Mouse (Mus musculus) heart, embryonic 10.5 days (tissue): ENCODE measurements around the gene Zfp985. TPM values are rescaled to one million over a fixed set of nuclear protein-coding genes. Genes with fewer than 3 reads are reported as not detected.
"Not testable (repeated sequence)": the region's sequence is repeated elsewhere in the genome, so short reads cannot be mapped to it uniquely, and the experiment has no call there.

Experiments
- DNase-seq: peaks from one replicate; pipeline ENCODE4 v3.0.0-alpha.2; 2017; ENCODE audit warnings: low spot score
- H3K27ac ChIP-seq: fragments of 300-500 bp; sonication (generic); 2 replicates; pipeline ENCODE4 v1.5.1; 2016; ENCODE audit warnings: mild to moderate bottlenecking
- H3K27me3 ChIP-seq: fragments of 300-500 bp; sonication (generic); 2 replicates; pipeline ENCODE4 v1.6.1; 2016; ENCODE audit warnings: mild to moderate bottlenecking; ENCODE audit not compliant: poor library complexity, insufficient read depth, severe bottlenecking
- H3K36me3 ChIP-seq: fragments of 300-500 bp; sonication (generic); 2 replicates; pipeline ENCODE4 v1.6.1; 2016; ENCODE audit warnings: mild to moderate bottlenecking, moderate library complexity
- H3K4me1 ChIP-seq: fragments of 300-500 bp; sonication (generic); 2 replicates; pipeline ENCODE4 v1.6.1; 2016; ENCODE audit warnings: mild to moderate bottlenecking
- H3K4me3 ChIP-seq: fragments of 300-500 bp; sonication (generic); 2 replicates; pipeline ENCODE4 v1.5.1; 2016; ENCODE audit warnings: mild to moderate bottlenecking, moderate library complexity
- H3K9me3 ChIP-seq: fragments of 300-500 bp; sonication (generic); 2 replicates; pipeline ENCODE4 v1.6.1; 2016; ENCODE audit warnings: mild to moderate bottlenecking, moderate library complexity
- WGBS: fragments of 180-500 bp; shearing (Covaris S2); methylation state at CpG from one replicate; pipeline ENCODE4 v1.1.7; 2016; 5-methylcytosine and 5-hydroxymethylcytosine counted together
- polyA plus RNA-seq: library from polyadenylated mRNA; unstranded; fragments of >200 nt; fragmentation: Nextera tagmentation; extraction: Ambion mirVana; gene quantifications from 2 replicates; pipeline ENCODE4 v1.2.1, GENCODE M21; 2016

The Zfp985 gene
- polyA plus RNA-seq, 1 experiment from 2014 or later, result 0.10 TPM

DNA sequence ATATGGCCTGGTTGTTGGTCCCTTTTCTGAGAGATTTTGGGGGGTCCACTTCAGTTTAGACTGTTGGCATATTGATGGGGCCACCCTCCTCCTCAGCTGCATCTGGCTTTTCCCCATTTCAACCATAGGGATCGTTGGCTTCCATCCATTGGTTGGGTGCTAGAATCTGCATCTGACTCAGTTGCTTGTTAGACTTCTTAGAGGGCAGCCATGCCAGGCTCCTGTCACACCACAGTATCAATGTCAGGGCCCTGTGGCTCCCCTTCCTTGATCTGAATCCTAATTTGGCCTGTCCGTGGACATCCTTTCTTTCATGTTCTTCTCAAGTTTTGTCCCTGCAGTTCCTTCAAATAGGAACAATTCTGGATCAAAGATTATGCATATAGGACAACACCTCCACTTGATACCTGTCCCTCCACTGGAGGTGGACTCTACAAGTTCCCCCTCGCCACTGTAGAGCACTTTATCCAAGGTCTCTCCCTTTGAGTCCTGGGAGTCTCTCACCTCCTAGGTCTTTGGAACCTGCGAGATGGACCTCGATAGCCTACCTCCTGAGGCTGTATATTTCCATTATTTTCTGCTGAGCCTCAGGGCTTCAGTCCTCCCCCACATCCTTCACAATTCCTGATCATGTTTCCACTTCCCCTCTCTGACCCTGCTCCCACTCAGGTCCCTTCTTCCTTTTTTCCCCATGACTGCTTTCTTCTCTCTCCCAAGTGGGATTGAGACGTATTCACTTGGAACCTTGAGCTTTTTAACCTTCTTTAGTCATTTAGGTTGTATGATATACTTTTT, 12.5 kb downstream of the Zfp985 start:
- Histone ChIP-seq H3K9me3 (peaks cover 4% of the 10 kb centered on the region), H3K4me1 (no peaks in the 10 kb centered on the region), H3K36me3 (no peaks in the 10 kb centered on the region), H3K27ac (no peak overlapping the region), H3K27me3 (no peaks in the 10 kb centered on the region), H3K4me3 (no peak overlapping the region)
- 68% methylated on average over 6 of the region's 6 CpGs for WGBS
- peak; percentile 75 for DNase-seq

GRCm38 (mm10) chr4:147571156-147571555, 18.1 kb downstream of the Zfp985 start:
- not testable (repeated sequence) for DNase-seq, H3K27me3 ChIP-seq, H3K4me1 ChIP-seq, H3K27ac ChIP-seq, H3K9me3 ChIP-seq, H3K4me3 ChIP-seq, H3K36me3 ChIP-seq
- 74% methylated on average over 8 of the region's 8 CpGs for WGBS

- not testable (repeated sequence) for DNase-seq, H3K4me3 ChIP-seq, H3K27ac ChIP-seq, H3K27me3 ChIP-seq, H3K4me1 ChIP-seq, H3K36me3 ChIP-seq
- H3K9me3 ChIP-seq, result peaks cover 12% of the 10 kb centered on the region
- 85% methylated on average over 4 of the region's 4 CpGs for WGBS
Measured at GRCm38 (mm10) chr4:147579371-147579770, 26.3 kb downstream of the Zfp985 start.

DNA sequence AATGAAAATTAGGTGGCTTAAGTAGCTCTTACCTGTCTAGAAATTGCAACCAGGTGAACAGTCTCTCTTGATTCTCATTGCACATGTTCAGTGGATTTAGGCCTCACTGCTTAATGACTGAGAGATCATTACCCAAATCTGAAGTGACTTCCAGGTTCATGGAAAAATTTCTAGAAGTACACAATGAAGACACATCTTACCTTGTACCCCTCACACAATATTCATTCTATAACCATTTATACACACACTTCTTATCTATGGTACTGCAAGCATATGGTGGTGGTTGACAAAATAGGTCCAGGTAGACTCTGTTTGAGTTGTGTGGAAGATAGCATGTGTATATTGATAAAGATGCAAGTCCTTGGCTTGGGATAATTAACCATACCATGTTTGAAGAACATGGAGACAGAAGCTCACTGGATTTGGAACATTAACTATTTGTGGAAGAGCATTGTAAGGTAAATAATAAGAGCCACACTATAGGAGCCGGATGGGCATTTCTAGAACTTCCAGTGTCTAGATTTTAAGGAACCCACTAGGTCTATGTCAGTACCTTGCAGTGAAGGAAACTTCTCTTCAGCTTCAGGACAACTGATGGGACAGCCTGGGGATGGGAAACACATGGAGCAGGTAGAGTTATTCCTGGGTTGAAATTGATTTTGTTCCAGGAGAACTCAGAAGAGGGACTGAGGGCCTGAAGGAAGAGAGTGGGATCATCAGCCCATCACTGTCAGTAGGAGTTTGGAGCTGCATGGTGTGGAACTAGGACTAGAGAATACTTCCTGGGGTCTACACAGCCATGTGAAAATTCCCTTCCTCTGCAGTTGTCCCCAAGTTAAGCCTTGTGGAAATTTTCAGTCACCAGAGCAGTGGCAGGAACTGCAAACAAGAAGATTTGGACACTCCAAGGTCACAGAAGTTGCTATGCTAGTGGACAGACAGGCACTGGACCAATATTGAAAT, 33.7 kb downstream of the Zfp985 start:
- WGBS, result 50% methylated on average over 1 of the region's 1 CpGs
- Histone ChIP-seq H3K36me3 (no peaks in the 10 kb centered on the region), H3K9me3 (peaks cover 23% of the 10 kb centered on the region), H3K27ac (no peak overlapping the region), H3K4me1 (no peaks in the 10 kb centered on the region), H3K4me3 (no peak overlapping the region), H3K27me3 (no peaks in the 10 kb centered on the region)
- no peak for DNase-seq

DNA sequence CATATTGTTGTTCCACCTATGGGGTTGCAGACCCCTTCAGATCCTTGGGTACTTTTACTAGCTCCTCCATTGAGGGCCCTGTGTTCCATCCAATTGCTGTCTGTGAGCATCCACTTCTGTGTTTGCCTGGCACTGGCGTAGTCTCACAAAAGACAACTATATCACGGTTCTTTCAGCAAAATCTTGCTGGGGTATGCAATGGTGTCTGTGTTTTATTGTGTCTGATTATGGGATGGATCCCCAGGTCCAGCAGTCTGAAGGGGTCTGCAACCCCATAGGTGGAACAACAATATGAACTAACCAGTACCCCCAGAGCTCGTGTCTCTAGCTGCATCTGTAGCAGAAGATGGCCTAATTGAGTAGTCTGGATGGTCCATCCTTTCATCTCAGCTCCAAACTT, 41.6 kb downstream of the Zfp985 start:
- H3K4me3 ChIP-seq, H3K4me1 ChIP-seq, H3K27ac ChIP-seq, H3K36me3 ChIP-seq, H3K9me3 ChIP-seq, H3K27me3 ChIP-seq: not testable (repeated sequence)
- DNase-seq, result peak; percentile 53
- 73% methylated on average over 3 of the region's 3 CpGs for WGBS

- Histone ChIP-seq H3K4me1 (no peaks in the 10 kb centered on the region), H3K9me3 (no peaks in the 10 kb centered on the region; the same call in 1 of the 2 replicates), H3K27ac (no peak overlapping the region), H3K4me3 (no peak overlapping the region), H3K36me3 (no peaks in the 10 kb centered on the region), H3K27me3 (no peaks in the 10 kb centered on the region)
- no peak for DNase-seq
- 52% methylated on average over 1 of the region's 1 CpGs for WGBS
Measured at GRCm38 (mm10) chr4:147597685-147598084, 44.6 kb downstream of the Zfp985 start.

GRCm38 (mm10) chr4:147598831-147599230, 45.8 kb downstream of the Zfp985 start:
- H3K27me3 ChIP-seq, result no peaks in the 10 kb centered on the region
- DNase-seq, result no peak
- no peaks in the 10 kb centered on the region for H3K4me1 ChIP-seq
- no peaks in the 10 kb centered on the region; the same call in 1 of the 2 replicates for H3K9me3 ChIP-seq
- H3K27ac ChIP-seq, result no peak overlapping the region
- no peaks in the 10 kb centered on the region for H3K36me3 ChIP-seq
- H3K4me3 ChIP-seq, result no peak overlapping the region
- WGBS, result 55% methylated on average over 2 of the region's 2 CpGs

DNA sequence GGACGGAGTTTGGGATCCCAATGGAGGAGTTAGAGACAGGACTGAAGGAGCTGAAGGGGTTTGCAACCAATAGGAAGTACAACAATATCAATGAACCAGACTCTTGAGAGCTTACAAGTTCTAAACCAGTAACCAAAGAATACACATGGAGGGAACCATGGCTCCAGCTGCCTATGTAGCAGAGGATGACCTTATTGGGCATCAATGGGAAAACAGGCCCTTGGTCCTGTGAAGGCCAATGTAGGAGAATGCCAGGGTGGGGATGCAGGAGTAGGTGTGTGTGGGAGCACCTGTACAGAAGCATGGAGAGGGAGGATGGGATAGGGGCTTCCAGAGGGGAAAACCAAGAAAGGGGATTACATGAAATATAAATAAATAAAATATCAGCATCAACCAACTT, 48.8 kb downstream of the Zfp985 start:
- Histone ChIP-seq H3K9me3 (no peaks in the 10 kb centered on the region; the same call in 1 of the 2 replicates), H3K27ac (no peak overlapping the region)

GRCm38 (mm10) chr4:147603806-147604205, 50.7 kb downstream of the Zfp985 start:
- Histone ChIP-seq H3K9me3 (no peaks in the 10 kb centered on the region), H3K4me3 (no peak overlapping the region), H3K4me1 (no peaks in the 10 kb centered on the region), H3K36me3 (no peaks in the 10 kb centered on the region), H3K27me3 (no peaks in the 10 kb centered on the region), H3K27ac (no peak overlapping the region)
- 75% methylated on average over 4 of the region's 4 CpGs for WGBS
- no peak for DNase-seq

More for the DNA sequence above, 48.8 kb downstream of the Zfp985 start:
- Histone ChIP-seq H3K4me3 (no peak overlapping the region), H3K36me3 (no peaks in the 10 kb centered on the region), H3K27me3 (no peaks in the 10 kb centered on the region), H3K4me1 (no peaks in the 10 kb centered on the region)
- no peak for DNase-seq
- WGBS, result 40% methylated on average over 1 of the region's 1 CpGs

DNA sequence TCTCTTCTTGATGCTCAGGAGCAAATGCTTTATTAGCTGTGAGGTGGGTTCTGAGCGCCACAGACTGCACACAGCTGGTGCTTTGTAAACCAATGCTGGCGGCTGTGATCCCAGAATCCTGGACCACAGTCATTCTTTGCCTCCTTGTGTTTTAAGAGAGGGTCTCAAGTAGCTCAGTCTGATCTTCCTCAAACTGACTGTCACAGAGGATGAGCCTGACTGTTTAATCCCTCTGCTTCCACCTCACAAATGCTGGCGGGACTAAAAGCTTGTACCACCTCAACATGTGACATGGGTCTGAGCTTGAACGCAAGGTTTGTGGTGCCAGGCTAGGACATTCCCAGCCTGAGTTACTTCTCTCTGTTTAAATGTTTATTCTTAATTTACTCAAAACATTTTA, 52.4 kb downstream of the Zfp985 start:
- Histone ChIP-seq H3K27me3 (no peaks in the 10 kb centered on the region), H3K36me3 (no peaks in the 10 kb centered on the region), H3K4me3 (no peak overlapping the region), H3K27ac (no peak overlapping the region), H3K9me3 (no peaks in the 10 kb centered on the region), H3K4me1 (no peaks in the 10 kb centered on the region)
- 79% methylated on average over 4 of the region's 4 CpGs for WGBS
- no peak for DNase-seq

DNA sequence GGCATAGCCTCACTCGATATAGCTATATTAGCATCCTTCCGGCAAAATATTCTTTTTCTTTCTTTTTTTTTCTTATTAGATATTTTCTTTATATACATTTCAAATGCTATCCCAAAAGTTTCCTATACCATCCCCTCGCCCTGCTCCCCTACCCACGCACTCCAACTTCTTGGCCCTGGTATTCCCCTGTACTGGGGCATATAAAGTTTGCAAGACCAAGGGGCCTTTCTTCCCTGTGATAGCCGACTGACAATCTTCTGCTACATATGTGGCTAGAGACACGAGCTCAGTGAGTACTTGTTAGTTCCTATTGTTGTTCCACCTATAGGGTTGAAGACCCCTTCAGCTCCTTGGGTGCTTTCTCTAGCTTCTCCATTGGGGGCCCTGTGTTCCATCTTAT, 53.4 kb downstream of the Zfp985 start:
- not testable (repeated sequence) for H3K9me3 ChIP-seq, H3K36me3 ChIP-seq, DNase-seq, H3K4me3 ChIP-seq, H3K4me1 ChIP-seq, H3K27ac ChIP-seq, H3K27me3 ChIP-seq
- WGBS, result 82% methylated on average over 6 of the region's 6 CpGs

- not testable (repeated sequence) for H3K27ac ChIP-seq, H3K4me3 ChIP-seq, H3K9me3 ChIP-seq, DNase-seq, H3K27me3 ChIP-seq, H3K36me3 ChIP-seq, H3K4me1 ChIP-seq
- WGBS, result no CpG with 5 or more reads among the region's 2 CpGs
Measured at GRCm38 (mm10) chr4:147633818-147634262, 80.8 kb downstream of the Zfp985 start.
